Mouse (Mus musculus) brain, embryonic 14.5 days (tissue): ENCODE results near the gene Acacb.

Experiments
- CTCF ChIP-seq: fragments of 200-500 bp; IDR thresholded peaks from 2 replicates; pipeline ENCODE4 v1.5.1; 2012; ENCODE audit warnings: inconsistent platforms, mild to moderate bottlenecking, moderate library complexity, borderline replicate concordance; ENCODE audit not compliant: insufficient read depth, insufficient read length; ENCODE audit errors: extremely low read depth
- POLR2A ChIP-seq: fragments of 200-500 bp; IDR thresholded peaks from 2 replicates; pipeline ENCODE4 v1.6.1; 2012; ENCODE audit warnings: mild to moderate bottlenecking, inconsistent platforms, borderline replicate concordance; ENCODE audit not compliant: poor library complexity, insufficient read depth, insufficient read length, severe bottlenecking; ENCODE audit errors: extremely low read depth

- TF ChIP-seq CTCF = no peak
- TF ChIP-seq POLR2A = no peak
These were observed 24.0 kb downstream of the Acacb start for GRCm38 (mm10) chr5:114170345-114170744.
